Mouse (Mus musculus) forebrain, embryonic 12.5 days (tissue): ENCODE data around the gene Melk. TPM values are rescaled to one million over a fixed set of nuclear protein-coding genes. Genes with fewer than 3 reads are reported as not detected.

Experiments used
- ATAC-seq: fragments of 200-750 bp; cut with Nextera tagmentation; 2 replicates; pipeline ENCODE4 v1.8.0; 2017; ENCODE audit warnings: moderate TSS enrichment; ENCODE audit not compliant: low FRiP score
- H3K27ac ChIP-seq: fragments of 300-500 bp; sonication (generic); 2 replicates; pipeline ENCODE4 v1.5.1; 2016; ENCODE audit warnings: mild to moderate bottlenecking
- H3K27me3 ChIP-seq: fragments of 300-500 bp; sonication (generic); 2 replicates; pipeline ENCODE4 v1.6.1; 2016; ENCODE audit warnings: mild to moderate bottlenecking
- H3K36me3 ChIP-seq: fragments of 300-500 bp; sonication (generic); replicated peaks from 2 replicates; pipeline ENCODE4 v1.6.1; 2016; ENCODE audit warnings: mild to moderate bottlenecking
- H3K4me1 ChIP-seq: fragments of 300-500 bp; sonication (generic); 2 replicates; pipeline ENCODE4 v1.6.1; 2016
- H3K4me2 ChIP-seq: fragments of 300-500 bp; sonication (generic); 2 replicates; pipeline ENCODE4 v1.6.1; 2016; ENCODE audit warnings: mild to moderate bottlenecking, moderate library complexity
- H3K4me3 ChIP-seq: fragments of 300-500 bp; sonication (generic); replicated peaks from 2 replicates; pipeline ENCODE4 v1.5.1; 2016; ENCODE audit warnings: mild to moderate bottlenecking
- H3K9ac ChIP-seq: fragments of 300-500 bp; sonication (generic); 2 replicates; pipeline ENCODE4 v1.6.1; 2016; ENCODE audit warnings: mild to moderate bottlenecking
- H3K9me3 ChIP-seq: fragments of 300-500 bp; sonication (generic); 2 replicates; pipeline ENCODE4 v1.6.1; 2016
- WGBS: fragments of 180-500 bp; shearing (Covaris S2); methylation state at CpG from one replicate; pipeline ENCODE4 v1.1.7; 2016; 5-methylcytosine and 5-hydroxymethylcytosine counted together
- polyA plus RNA-seq: library from polyadenylated mRNA; unstranded; fragments of >200 nt; fragmentation: Nextera tagmentation; extraction: Ambion mirVana; gene quantifications from 2 replicates; pipeline ENCODE4 v1.2.1, GENCODE M21; 2016

Melk gene
- polyA plus RNA-seq, 1 experiment from 2014 or later, result 57.8 TPM

GRCm38 (mm10) chr4:44363434-44364013, 62.8 kb downstream of the Melk start:
- Histone ChIP-seq H3K9me3 (no peaks in the 10 kb centered on the region), H3K27me3 (no peaks in the 10 kb centered on the region), H3K4me1 (no peaks in the 10 kb centered on the region), H3K4me2 (no peak overlapping the region), H3K27ac (no peak overlapping the region), H3K4me3 (no peak overlapping the region), H3K36me3 (peaks cover 27% of the 10 kb centered on the region), H3K9ac (no peak overlapping the region)
- no peak for ATAC-seq
- 83% methylated on average over 12 of the region's 12 CpGs for WGBS

GRCm38 (mm10) chr4:44392231-44393216, 91.8 kb downstream of the Melk start:
- no peak overlapping the region for H3K4me3 ChIP-seq
- H3K27me3 ChIP-seq, result no peaks in the 10 kb centered on the region
- WGBS, result 86% methylated on average over 34 of the region's 37 CpGs
- no peak overlapping the region for H3K9ac ChIP-seq
- no peak for ATAC-seq
- no peaks in the 10 kb centered on the region for H3K9me3 ChIP-seq
- no peaks in the 10 kb centered on the region for H3K36me3 ChIP-seq
- no peaks in the 10 kb centered on the region for H3K4me1 ChIP-seq
- H3K4me2 ChIP-seq, result no peak overlapping the region
- H3K27ac ChIP-seq, result no peak overlapping the region

- Histone ChIP-seq H3K9ac (no peak overlapping the region), H3K4me1 (no peaks in the 10 kb centered on the region), H3K27ac (no peak overlapping the region), H3K9me3 (no peaks in the 10 kb centered on the region), H3K36me3 (no peaks in the 10 kb centered on the region), H3K4me3 (no peak overlapping the region), H3K4me2 (no peak overlapping the region), H3K27me3 (peaks cover 3% of the 10 kb centered on the region; the same call in 1 of the 2 replicates)
- no peak for ATAC-seq
- 3% methylated on average over 5 of the region's 5 CpGs for WGBS
These were observed 101.9 kb downstream of the Melk start for GRCm38 (mm10) chr4:44402607-44403006.

GRCm38 (mm10) chr4:44404487-44404886, 103.8 kb downstream of the Melk start:
- no peak overlapping the region for H3K4me2 ChIP-seq
- no peak for ATAC-seq
- H3K9ac ChIP-seq, result no peak overlapping the region
- H3K4me3 ChIP-seq, result no peak overlapping the region
- H3K4me1 ChIP-seq, result no peaks in the 10 kb centered on the region
- H3K27ac ChIP-seq, result no peak overlapping the region
- no peaks in the 10 kb centered on the region for H3K36me3 ChIP-seq
- no peaks in the 10 kb centered on the region for H3K9me3 ChIP-seq
- WGBS, result 77% methylated on average over 5 of the region's 5 CpGs
- H3K27me3 ChIP-seq, result peaks cover 3% of the 10 kb centered on the region; the same call in 1 of the 2 replicates

Other genes starting within 250 kb of the Melk start
- 20.1 and 21.2 TPM in 2 replicates for gene Gne, start 216.7 kb upstream of the Melk start, polyA plus RNA-seq
- 64.7 and 66.7 TPM in 2 replicates for gene Rnf38, start 67.1 kb upstream of the Melk start, polyA plus RNA-seq